Mouse (Mus musculus): ENCODE results near the gene Gabrd. TPM values are rescaled to one million over a fixed set of nuclear protein-coding genes. Genes with fewer than 3 reads are reported as not detected.

Gabrd gene
- not detected in 2 replicates for polyA plus RNA-seq (2014; fragmentation: Nextera tagmentation; extraction: Ambion mirVana)

- Histone ChIP-seq H3K27me3 (ENCODE audit: control insufficient read depth, insufficient read depth, low read length) (peaks cover 5% of the 10 kb centered on the region; the same call in 1 of the 2 replicates), H3K4me1 (ENCODE audit: control insufficient read depth, insufficient read depth, low read length) (no peaks in the 10 kb centered on the region), H3K9me3 (ENCODE audit: control insufficient read depth, low read depth, low read length) (no peaks in the 10 kb centered on the region), H3K4me3 (ENCODE audit: low read depth, low read length) (peak within 1 kb of the TSS; percentile 27), H3K36me3 (ENCODE audit: control insufficient read depth, insufficient read depth, low read length) (no peaks in the 10 kb centered on the region), H3K9ac (replicated peaks; ENCODE audit: low read depth, low read length) (no peak within 1 kb of the TSS), H3K4me2 (replicated peaks; ENCODE audit: low read depth, low read length) (peak within 1 kb of the TSS; percentile 80), H3K27ac (ENCODE audit: low read length) (no peak within 1 kb of the TSS)
- WGBS = 1% methylated on average over 43 of the region's 57 CpGs
- ATAC-seq (ENCODE audit: insufficient number of reproducible peaks, insufficient read depth, low FRiP score, low read depth) = peak; percentile 61; the same call in 1 of the 2 replicates
Observed at GRCm38 (mm10) chr4:155397511-155398221, at the start of gene Gabrd. Gabrd (minus strand) TSS chr4:155398112.

GRCm38 (mm10) chr4:155442808-155443207 is 44.9 kb upstream of the Gabrd start:
- no peak overlapping the region for H3K4me2 ChIP-seq (replicated peaks; ENCODE audit: low read depth, low read length)
- no peak overlapping the region for H3K9ac ChIP-seq (replicated peaks; ENCODE audit: low read depth, low read length)
- no peaks in the 10 kb centered on the region for H3K9me3 ChIP-seq (ENCODE audit: control insufficient read depth, low read depth, low read length)
- no peaks in the 10 kb centered on the region for H3K27me3 ChIP-seq (ENCODE audit: control insufficient read depth, insufficient read depth, low read length)
- H3K27ac ChIP-seq (ENCODE audit: low read length) = no peak overlapping the region
- no peaks in the 10 kb centered on the region for H3K4me1 ChIP-seq (ENCODE audit: control insufficient read depth, insufficient read depth, low read length)
- ATAC-seq (ENCODE audit: insufficient number of reproducible peaks, insufficient read depth, low FRiP score, low read depth) = no peak
- H3K4me3 ChIP-seq (ENCODE audit: low read depth, low read length) = no peak overlapping the region
- no peaks in the 10 kb centered on the region for H3K36me3 ChIP-seq (ENCODE audit: control insufficient read depth, insufficient read depth, low read length)
- WGBS = 74% methylated on average over 3 of the region's 3 CpGs

GRCm38 (mm10) chr4:155433993-155434392 is 36.1 kb upstream of the Gabrd start:
- Histone ChIP-seq H3K9ac (replicated peaks; ENCODE audit: low read depth, low read length) (no peak overlapping the region), H3K9me3 (ENCODE audit: control insufficient read depth, low read depth, low read length) (no peaks in the 10 kb centered on the region), H3K27me3 (ENCODE audit: control insufficient read depth, insufficient read depth, low read length) (no peaks in the 10 kb centered on the region), H3K4me3 (ENCODE audit: low read depth, low read length) (no peak overlapping the region), H3K4me1 (ENCODE audit: control insufficient read depth, insufficient read depth, low read length) (no peaks in the 10 kb centered on the region), H3K4me2 (replicated peaks; ENCODE audit: low read depth, low read length) (no peak overlapping the region), H3K36me3 (ENCODE audit: control insufficient read depth, insufficient read depth, low read length) (no peaks in the 10 kb centered on the region), H3K27ac (ENCODE audit: low read length) (no peak overlapping the region)
- 82% methylated on average over 5 of the region's 5 CpGs for WGBS
- no peak for ATAC-seq (ENCODE audit: insufficient number of reproducible peaks, insufficient read depth, low FRiP score, low read depth)

GRCm38 (mm10) chr4:155432358-155432757 is 34.4 kb upstream of the Gabrd start:
- Histone ChIP-seq H3K27me3 (ENCODE audit: control insufficient read depth, insufficient read depth, low read length) (no peaks in the 10 kb centered on the region), H3K9ac (replicated peaks; ENCODE audit: low read depth, low read length) (no peak overlapping the region), H3K36me3 (ENCODE audit: control insufficient read depth, insufficient read depth, low read length) (no peaks in the 10 kb centered on the region), H3K4me3 (ENCODE audit: low read depth, low read length) (no peak overlapping the region), H3K4me1 (ENCODE audit: control insufficient read depth, insufficient read depth, low read length) (no peaks in the 10 kb centered on the region), H3K27ac (ENCODE audit: low read length) (no peak overlapping the region), H3K4me2 (replicated peaks; ENCODE audit: low read depth, low read length) (no peak overlapping the region), H3K9me3 (ENCODE audit: control insufficient read depth, low read depth, low read length) (no peaks in the 10 kb centered on the region)
- 78% methylated on average over 6 of the region's 6 CpGs for WGBS
- ATAC-seq (ENCODE audit: insufficient number of reproducible peaks, insufficient read depth, low FRiP score, low read depth) = no peak

- H3K36me3 ChIP-seq (ENCODE audit: control insufficient read depth, insufficient read depth, low read length) = no peaks in the 10 kb centered on the region
- H3K4me2 ChIP-seq (replicated peaks; ENCODE audit: low read depth, low read length) = no peak overlapping the region
- H3K4me3 ChIP-seq (ENCODE audit: low read depth, low read length) = no peak overlapping the region
- H3K27me3 ChIP-seq (ENCODE audit: control insufficient read depth, insufficient read depth, low read length) = no peaks in the 10 kb centered on the region
- no peak for ATAC-seq (ENCODE audit: insufficient number of reproducible peaks, insufficient read depth, low FRiP score, low read depth)
- H3K9ac ChIP-seq (replicated peaks; ENCODE audit: low read depth, low read length) = no peak overlapping the region
- no peak overlapping the region for H3K27ac ChIP-seq (ENCODE audit: low read length)
- 93% methylated on average over 3 of the region's 3 CpGs for WGBS
- H3K9me3 ChIP-seq (ENCODE audit: control insufficient read depth, low read depth, low read length) = no peaks in the 10 kb centered on the region
- no peaks in the 10 kb centered on the region for H3K4me1 ChIP-seq (ENCODE audit: control insufficient read depth, insufficient read depth, low read length)
Observed at GRCm38 (mm10) chr4:155429202-155429601, 31.3 kb upstream of the Gabrd start.

- no peak overlapping the region for H3K4me2 ChIP-seq (replicated peaks; ENCODE audit: low read depth, low read length)
- ATAC-seq (ENCODE audit: insufficient number of reproducible peaks, insufficient read depth, low FRiP score, low read depth) = no peak
- no peaks in the 10 kb centered on the region for H3K36me3 ChIP-seq (ENCODE audit: control insufficient read depth, insufficient read depth, low read length)
- no peaks in the 10 kb centered on the region for H3K4me1 ChIP-seq (ENCODE audit: control insufficient read depth, insufficient read depth, low read length)
- H3K9me3 ChIP-seq (ENCODE audit: control insufficient read depth, low read depth, low read length) = no peaks in the 10 kb centered on the region
- no peak overlapping the region for H3K27ac ChIP-seq (ENCODE audit: low read length)
- H3K27me3 ChIP-seq (ENCODE audit: control insufficient read depth, insufficient read depth, low read length) = no peaks in the 10 kb centered on the region
- no peak overlapping the region for H3K9ac ChIP-seq (replicated peaks; ENCODE audit: low read depth, low read length)
- H3K4me3 ChIP-seq (ENCODE audit: low read depth, low read length) = no peak overlapping the region
Observed at GRCm38 (mm10) chr4:155428442-155428841, 30.5 kb upstream of the Gabrd start.

GRCm38 (mm10) chr4:155426272-155426671 is 28.4 kb upstream of the Gabrd start:
- no peak for ATAC-seq (ENCODE audit: insufficient number of reproducible peaks, insufficient read depth, low FRiP score, low read depth)
- Histone ChIP-seq H3K27me3 (ENCODE audit: control insufficient read depth, insufficient read depth, low read length) (no peaks in the 10 kb centered on the region), H3K27ac (ENCODE audit: low read length) (no peak overlapping the region), H3K36me3 (ENCODE audit: control insufficient read depth, insufficient read depth, low read length) (no peaks in the 10 kb centered on the region), H3K9me3 (ENCODE audit: control insufficient read depth, low read depth, low read length) (no peaks in the 10 kb centered on the region), H3K4me2 (replicated peaks; ENCODE audit: low read depth, low read length) (no peak overlapping the region), H3K4me3 (ENCODE audit: low read depth, low read length) (no peak overlapping the region), H3K9ac (replicated peaks; ENCODE audit: low read depth, low read length) (no peak overlapping the region), H3K4me1 (ENCODE audit: control insufficient read depth, insufficient read depth, low read length) (no peaks in the 10 kb centered on the region)
- 79% methylated on average over 6 of the region's 6 CpGs for WGBS

GRCm38 (mm10) chr4:155423988-155424387 is 26.1 kb upstream of the Gabrd start:
- ATAC-seq (ENCODE audit: insufficient number of reproducible peaks, insufficient read depth, low FRiP score, low read depth) = no peak
- 82% methylated on average over 5 of the region's 5 CpGs for WGBS
- Histone ChIP-seq H3K4me1 (ENCODE audit: control insufficient read depth, insufficient read depth, low read length) (no peaks in the 10 kb centered on the region), H3K4me3 (ENCODE audit: low read depth, low read length) (no peak overlapping the region), H3K9ac (replicated peaks; ENCODE audit: low read depth, low read length) (no peak overlapping the region), H3K36me3 (ENCODE audit: control insufficient read depth, insufficient read depth, low read length) (no peaks in the 10 kb centered on the region), H3K27me3 (ENCODE audit: control insufficient read depth, insufficient read depth, low read length) (no peaks in the 10 kb centered on the region), H3K27ac (ENCODE audit: low read length) (no peak overlapping the region), H3K4me2 (replicated peaks; ENCODE audit: low read depth, low read length) (no peak overlapping the region), H3K9me3 (ENCODE audit: control insufficient read depth, low read depth, low read length) (no peaks in the 10 kb centered on the region)
